Mouse (Mus musculus): ENCODE measurements around the gene Sept11.

DNA sequence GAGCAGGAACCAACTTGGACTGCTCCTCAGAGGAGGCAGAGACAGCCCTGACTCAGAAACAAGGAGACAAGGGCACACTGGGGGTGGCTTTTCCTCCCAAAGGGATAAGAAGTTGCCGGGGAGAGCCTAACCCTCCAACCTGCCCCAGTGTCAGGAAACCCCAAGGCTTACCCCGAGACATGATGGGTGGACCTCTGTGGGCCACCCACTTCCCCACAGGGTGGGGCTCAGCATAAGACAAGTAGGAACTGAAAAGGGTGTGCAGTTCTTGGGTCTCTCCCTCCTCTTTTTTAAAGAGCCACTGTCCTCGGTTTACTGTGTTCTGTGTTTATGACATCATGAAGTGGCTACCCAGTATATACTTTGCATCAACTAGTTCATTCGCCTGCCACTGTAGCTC lies 59.2 kb downstream of the Sept11 start:
- TF ChIP-seq FLI1 (IDR thresholded peaks at IDR 0.05; ENCODE audit: low read length), result no peak
- no peak for TF ChIP-seq GATA1 (IDR thresholded peaks at IDR 0.05; ENCODE audit: borderline replicate concordance, low read length)
